Mouse (Mus musculus) testis, adult 2 months (tissue): ENCODE results near the gene Pkig.

ENCODE experiments used
- CTCF ChIP-seq: fragments of 200-500 bp; IDR thresholded peaks from 2 replicates; pipeline ENCODE4 v1.5.1; 2012; ENCODE audit warnings: low read depth, mild to moderate bottlenecking, inconsistent platforms, low read length, moderate library complexity; ENCODE audit not compliant: control insufficient read depth, insufficient read depth, insufficient replicate concordance
- POLR2A ChIP-seq: fragments of 200-500 bp; IDR thresholded peaks from 2 replicates; pipeline ENCODE4 v1.6.1; 2012; ENCODE audit warnings: low read depth, mild to moderate bottlenecking, inconsistent platforms, low read length, moderate library complexity; ENCODE audit not compliant: control insufficient read depth

- TF ChIP-seq POLR2A (no peak), CTCF (no peak)
Observed at GRCm38 (mm10) chr2:163758146-163758545, 100.0 kb downstream of the Pkig start.
